Mouse (Mus musculus) cerebellum, adult (tissue): Measurements from ENCODE around the gene Acoxl.
A peak's percentile ranks its signal among the peaks of the same experiment; 100 is the strongest.

Source experiments
- ATAC-seq: cut with Nextera tagmentation; 2 replicates; pipeline ENCODE4 v1.9.2; 2017; ENCODE audit warnings: mild to moderate bottlenecking, moderate library complexity, mixed read lengths; ENCODE audit not compliant: insufficient number of reproducible peaks, low FRiP score, low TSS enrichment

The Acoxl gene

GRCm38 (mm10) chr2:128163177-128163576 lies 324.5 kb downstream of the Acoxl start:
- no peak for ATAC-seq

DNA sequence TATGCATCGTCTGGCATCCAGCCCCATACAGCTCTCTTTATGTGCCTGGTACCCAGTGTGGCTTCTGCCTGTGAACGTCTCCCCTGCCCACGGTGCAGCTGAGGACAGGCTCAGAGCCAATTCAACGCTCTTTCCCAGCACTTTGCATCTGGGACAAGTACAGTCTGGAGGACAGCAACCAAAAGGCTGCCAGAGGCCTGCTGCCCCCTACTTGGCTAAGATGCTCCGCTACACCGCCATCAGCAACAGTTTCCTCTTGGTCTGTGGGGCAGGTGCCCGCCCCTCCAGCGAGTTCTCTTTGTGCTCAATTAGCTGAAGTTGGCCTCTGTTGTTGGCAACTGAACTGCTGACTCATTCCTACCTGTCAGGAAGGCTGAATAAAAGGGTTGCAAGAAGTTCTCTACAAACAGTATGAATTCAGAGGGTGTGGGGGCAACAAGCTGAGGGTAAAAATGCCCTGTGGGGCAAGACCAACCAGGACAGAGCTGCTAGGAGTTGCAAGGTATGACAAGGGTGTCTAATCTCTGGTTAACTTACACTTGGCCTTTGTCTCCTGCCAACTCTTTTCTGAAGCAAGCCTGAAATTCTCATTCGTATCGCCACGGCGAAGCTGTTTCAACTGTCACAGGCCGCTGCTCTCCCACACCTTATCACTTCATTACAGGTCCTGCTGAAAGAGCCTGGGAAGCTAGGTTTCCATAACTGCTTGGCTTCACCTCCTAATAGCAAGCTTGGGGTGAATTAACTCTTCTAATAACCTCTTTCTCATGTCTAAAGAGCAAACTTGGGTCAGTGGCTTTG lies 328.1 kb downstream of the Acoxl start:
- ATAC-seq = no peak

DNA sequence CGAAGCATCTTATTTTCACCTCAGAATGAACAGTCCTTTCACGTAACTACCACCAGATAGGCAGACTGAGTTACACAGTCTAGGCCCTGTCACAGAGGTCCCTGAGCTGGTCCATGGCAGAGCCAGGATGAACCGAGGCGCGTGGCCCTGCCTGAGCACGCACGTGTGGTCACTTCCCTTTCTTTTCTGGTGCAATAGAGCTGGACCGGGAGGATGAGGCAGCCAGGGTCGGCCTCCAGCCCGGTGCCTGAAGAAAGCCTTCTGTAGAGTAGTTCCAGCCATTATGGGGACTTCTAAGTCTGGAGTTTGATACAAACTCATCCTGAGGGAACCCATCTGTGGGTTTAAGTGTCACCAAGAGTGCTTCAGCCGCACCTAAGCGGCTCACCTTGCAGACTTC lies 329.3 kb downstream of the Acoxl start:
- no peak for ATAC-seq

DNA sequence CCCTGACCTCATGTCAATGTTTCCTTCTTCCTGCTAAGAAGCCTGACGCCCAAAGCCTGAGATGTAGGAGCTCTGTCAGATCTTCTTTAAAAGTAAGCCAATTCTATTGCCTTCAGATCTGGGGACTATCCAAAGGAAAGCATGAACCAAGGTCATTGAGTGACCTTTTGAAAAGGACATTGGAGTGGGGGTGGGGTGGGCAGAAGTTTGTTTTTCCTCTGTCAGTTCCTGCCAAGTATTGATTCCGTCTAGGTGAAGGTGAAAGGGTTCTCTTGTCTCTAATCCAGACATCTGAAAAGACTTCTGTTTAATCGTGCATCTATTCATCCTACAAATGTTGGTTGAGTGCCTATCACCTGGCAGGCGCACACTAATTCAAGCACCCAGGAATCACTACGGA lies 330.8 kb downstream of the Acoxl start:
- no peak for ATAC-seq

DNA sequence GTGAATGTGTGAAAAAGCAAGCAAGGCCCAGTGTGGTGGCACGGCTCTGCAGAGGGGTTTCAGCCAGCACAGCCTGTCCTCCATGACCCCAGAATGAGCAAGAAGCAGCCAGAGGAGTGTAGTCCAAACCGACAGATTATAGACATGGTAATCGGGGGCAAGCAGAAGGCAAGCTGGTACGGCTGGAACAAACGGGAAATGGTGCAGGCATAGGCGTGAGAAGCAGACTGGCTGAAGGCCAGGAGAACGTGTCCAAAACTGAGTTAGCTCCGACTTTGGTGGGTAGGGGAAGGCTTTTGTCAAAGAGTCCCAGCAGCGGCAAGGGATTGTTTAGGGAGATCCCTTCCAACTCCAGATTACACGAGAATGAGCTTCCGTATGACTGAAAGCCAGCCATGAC lies 331.3 kb downstream of the Acoxl start:
- no peak for ATAC-seq

GRCm38 (mm10) chr2:128170614-128171013 lies 331.9 kb downstream of the Acoxl start:
- ATAC-seq = no peak

- peak; percentile 93 for ATAC-seq
Measured at GRCm38 (mm10) chr2:128172266-128172665, 333.6 kb downstream of the Acoxl start.
